Mouse (Mus musculus): Measurements from ENCODE around the gene Plcg2. TPM values are rescaled to one million over a fixed set of nuclear protein-coding genes. Genes with fewer than 3 reads are reported as not detected.
A peak's percentile ranks its signal among the peaks of the same experiment; 100 is the strongest.

The Plcg2 gene
- polyA plus RNA-seq, 1 experiment = 7.1 TPM

DNA sequence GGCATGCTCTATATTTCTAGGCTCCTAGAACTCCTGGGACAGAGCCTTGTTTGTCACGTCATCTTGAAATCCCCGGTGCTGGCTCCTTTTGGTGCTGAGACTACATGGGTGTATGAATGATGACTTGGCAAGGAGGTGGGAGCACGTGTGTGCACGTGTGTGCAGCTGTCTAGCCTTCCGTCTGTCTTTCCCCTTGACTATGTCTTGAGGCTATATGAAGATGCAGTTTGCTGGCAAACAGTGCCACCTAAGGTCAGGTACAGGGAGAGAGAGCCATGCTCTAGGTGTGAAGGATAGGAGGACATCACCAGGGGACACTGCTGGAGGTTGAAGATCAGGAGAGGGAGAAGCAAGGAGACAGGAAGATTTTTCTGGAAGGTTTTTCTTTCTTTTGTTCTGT is 49.9 kb downstream of the Plcg2 start:
- DNase-seq (ENCODE audit: low read depth) = no peak

DNA sequence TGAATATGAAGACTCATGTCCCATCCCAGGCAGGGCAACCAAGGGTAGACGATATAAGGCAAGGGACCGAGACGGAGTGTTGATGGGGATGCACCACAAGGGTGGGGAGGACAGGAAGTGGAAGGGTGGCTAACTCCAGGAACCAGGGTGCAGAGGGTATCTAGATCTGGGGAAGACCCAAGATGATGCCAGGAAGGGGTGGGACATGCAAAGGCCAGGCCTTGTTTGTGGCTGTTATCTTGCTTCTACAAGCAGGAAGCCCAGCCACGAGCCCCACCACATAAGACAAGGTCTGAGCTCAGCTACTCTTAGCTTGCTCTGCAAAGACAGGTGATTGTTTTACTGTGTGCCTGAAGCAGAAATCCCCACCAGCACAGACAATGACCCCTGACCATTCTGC is 50.4 kb downstream of the Plcg2 start:
- DNase-seq (ENCODE audit: low read depth) = no peak

- DNase-seq (ENCODE audit: low read depth) = no peak
These were observed 52.4 kb downstream of the Plcg2 start for GRCm38 (mm10) chr8:117550529-117550928.

DNA sequence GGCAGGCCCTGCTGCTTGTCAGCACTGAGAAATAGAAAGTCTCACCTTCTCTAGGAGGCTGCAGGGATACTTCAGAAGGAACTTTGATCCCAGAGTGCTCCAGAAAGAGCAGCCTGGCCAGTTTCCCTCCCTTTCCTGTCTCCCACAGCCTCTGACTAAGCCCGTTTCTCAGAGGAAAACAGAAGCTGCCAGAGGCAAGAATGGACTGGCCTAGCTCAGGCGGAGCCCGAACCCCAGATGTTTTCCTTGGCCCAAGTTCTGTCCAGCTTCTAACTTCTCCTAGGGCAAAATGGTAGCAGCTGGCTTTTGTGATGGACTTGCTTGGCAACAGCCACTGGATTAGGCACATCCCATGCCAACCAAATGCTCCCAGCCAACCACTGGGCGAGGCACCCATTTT is 62.9 kb downstream of the Plcg2 start:
- DNase-seq (ENCODE audit: low read depth) = peak; percentile 99

- DNase-seq (ENCODE audit: low read depth) = no peak
These were observed 63.8 kb downstream of the Plcg2 start for GRCm38 (mm10) chr8:117561735-117562361.

GRCm38 (mm10) chr8:117562445-117563014 is 64.4 kb downstream of the Plcg2 start:
- DNase-seq (ENCODE audit: low read depth) = no peak

DNA sequence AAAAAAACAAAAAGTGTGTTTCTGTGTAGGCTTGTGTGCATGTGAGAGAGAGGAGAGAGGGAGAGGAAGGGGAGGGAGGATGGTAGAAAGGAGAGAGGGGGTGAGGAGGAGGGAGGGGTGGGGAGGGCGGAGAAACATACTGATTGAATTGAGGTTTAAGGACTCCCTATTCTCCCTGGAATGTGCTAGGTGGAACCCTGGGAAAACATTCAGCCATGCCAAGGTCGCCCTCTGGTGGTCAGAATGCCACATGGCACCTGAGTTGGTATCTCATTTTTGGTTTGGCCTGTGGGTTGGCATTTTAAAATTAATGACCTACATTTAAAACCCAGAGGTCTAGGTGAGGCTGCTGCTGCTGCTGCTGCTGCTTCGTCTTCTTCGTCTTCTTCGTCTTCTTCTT is 71.3 kb downstream of the Plcg2 start:
- no peak for DNase-seq (ENCODE audit: low read depth)

DNA sequence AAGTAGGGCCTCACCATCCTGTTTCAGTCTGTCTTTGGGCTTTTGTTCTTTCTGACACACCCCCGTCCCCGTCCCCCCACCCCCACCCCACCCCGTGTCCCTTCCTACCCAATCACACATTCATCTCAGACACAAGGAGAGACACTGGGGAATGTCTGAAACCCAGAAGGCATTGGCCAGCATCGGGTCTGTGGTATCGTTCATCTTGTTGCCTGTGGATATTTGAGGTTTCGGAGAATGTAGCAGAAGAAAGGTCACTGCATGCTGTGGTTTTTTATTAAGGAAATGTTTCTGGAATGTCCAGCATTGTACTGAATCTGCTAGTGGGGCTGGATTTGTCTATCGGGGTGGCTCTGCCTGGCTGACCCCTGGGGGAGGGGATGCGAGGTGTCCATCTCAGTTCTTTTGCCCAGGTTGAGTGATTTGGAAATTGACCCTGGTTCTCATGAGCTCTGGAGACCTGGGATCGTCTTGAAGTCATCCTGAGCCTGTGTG is 78.2 kb downstream of the Plcg2 start:
- no peak for DNase-seq (ENCODE audit: low read depth)

DNA sequence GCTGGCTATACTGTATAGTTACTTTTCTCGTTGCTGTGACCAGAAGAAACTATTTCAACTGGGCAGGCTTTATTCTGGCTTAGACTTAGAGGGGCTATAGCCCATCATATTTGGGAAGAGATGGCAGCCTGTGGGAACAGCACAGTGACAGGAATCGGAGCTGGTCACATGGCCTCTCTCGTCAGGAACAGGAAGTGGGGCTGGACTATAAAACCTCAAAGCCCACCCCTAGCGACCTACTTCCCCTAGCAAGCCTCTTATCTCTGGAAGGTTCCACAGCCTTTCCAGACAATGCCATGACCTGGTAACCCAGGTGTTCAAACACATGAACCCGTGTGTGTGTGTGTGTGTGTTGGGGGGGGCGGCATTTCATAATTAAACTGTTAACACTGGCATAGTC is 79.0 kb downstream of the Plcg2 start:
- no peak for DNase-seq (ENCODE audit: low read depth)

DNA sequence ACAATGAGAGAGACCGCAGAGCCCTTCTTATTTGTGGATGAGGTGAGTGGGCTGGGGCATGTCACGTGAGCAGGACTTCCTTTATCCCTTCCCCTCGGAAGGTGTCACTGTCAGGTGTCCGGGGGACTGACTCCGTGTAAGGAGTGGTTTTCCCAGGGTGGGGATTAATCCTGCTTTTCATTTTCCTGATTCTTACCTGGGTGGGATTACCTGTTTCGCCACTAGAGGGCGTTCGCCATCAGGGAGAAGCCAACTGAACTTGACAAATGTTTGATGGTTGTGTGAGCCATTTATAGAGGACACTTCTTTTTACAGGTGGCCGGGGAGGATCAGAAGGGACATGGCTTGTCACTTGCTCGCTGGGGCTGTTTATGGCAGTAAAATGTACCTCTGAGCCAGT is 79.8 kb downstream of the Plcg2 start:
- no peak for DNase-seq (ENCODE audit: low read depth)

DNA sequence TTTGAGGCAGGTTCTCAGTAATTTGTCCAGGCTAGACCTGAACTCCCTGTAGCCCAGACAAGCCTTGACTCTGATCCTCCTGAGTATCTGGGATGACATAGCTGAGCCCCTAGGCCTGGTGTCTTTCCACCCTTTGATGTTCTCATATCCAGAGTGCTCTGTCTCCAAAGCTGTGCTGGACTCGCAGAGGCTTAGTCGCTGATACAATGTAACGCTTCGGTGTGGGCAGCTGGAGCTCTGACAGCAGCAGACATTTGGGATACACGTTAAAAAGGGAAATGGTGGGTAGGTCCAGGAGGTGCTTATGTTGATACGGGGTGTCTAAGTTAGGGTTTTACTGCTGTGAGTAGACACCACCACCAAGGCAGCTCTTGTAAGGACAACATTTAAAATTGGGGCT is 80.8 kb downstream of the Plcg2 start:
- no peak for DNase-seq (ENCODE audit: low read depth)

DNA sequence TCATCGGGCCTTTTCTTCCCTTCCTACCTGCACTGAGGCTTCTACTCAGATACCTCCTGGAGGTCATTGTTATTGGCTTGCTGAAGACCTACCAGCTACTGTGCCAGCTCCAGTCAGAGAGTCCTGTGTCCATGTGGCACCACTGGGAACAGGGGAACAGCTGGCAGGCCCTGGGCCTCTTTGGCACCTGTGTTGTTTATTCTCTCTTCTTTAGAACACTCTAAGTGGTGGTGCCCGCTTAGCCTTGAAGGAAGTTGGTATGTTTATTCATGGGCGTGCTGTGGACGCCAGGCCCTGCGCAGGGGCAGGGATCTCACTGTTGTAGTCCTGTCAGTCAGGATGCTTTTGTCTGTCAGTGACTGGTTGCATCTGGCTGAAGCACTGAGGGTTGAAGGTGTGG is 95.8 kb downstream of the Plcg2 start:
- no peak for DNase-seq (ENCODE audit: low read depth)

- no peak for DNase-seq (ENCODE audit: low read depth)
These were observed 96.9 kb downstream of the Plcg2 start for GRCm38 (mm10) chr8:117595001-117595400.

DNA sequence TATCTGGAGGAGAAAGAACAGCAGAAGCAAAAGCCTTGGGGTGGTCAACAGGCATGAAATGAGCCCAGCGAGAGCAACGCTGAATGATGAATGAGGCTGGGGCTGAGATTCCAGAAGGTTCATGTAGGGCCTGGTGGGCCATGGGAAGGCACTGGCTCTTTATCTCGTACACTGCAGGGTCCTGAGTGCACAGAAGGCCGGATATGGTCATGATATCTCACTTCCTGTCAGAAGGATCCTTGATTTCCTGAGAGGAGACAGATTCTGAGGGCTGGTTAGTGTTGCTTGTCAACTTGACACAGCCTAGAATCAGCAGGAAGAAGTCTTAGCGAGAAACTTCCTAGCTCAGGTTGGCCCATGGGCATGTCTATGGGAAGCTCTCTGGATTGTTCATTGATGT is 98.7 kb downstream of the Plcg2 start:
- DNase-seq (ENCODE audit: low read depth) = no peak

GRCm38 (mm10) chr8:117600839-117601238 is 102.7 kb downstream of the Plcg2 start:
- no peak for DNase-seq (ENCODE audit: low read depth)

- no peak for DNase-seq (ENCODE audit: low read depth)
These were observed 106.0 kb downstream of the Plcg2 start for GRCm38 (mm10) chr8:117604101-117604500.

GRCm38 (mm10) chr8:117604671-117605070 is 106.6 kb downstream of the Plcg2 start:
- no peak for DNase-seq (ENCODE audit: low read depth)

DNA sequence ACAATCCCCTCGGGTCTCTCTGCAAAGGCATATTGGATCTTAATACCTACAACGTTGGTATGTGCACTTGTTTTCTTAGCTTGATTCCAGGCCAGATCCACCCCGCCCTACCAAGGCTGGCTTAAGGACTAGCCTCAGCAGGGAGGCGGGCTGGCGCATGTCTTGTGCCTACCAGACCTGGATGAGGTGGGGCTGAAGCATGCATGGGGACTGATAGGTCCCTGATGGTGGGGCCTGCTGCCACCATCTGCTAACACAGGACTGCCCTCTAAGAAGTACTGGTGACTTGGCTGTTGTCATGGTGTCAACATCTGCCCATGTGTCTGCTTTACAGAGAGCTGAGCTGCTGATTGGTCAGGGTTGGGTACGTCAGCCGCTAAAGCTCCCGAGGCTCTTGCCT is 107.1 kb downstream of the Plcg2 start:
- DNase-seq (ENCODE audit: low read depth) = no peak

DNA sequence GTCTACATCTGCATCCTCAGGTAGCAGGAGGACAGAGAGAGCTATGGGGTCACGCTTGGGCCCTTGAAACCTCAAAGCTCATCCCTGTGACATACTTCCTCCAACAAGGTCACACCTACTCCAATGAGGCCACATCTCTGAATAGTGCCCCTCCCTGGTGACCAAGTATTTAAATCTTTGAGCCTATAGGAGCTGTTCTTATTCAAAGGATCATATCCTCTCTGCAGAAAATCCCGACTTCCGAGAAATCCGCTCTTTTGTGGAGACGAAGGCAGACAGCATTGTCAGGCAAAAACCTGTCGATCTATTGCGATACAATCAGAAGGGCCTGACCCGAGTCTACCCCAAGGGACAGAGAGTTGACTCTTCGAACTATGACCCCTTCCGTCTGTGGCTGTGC is 112.4 kb downstream of the Plcg2 start:
- no peak for DNase-seq (ENCODE audit: low read depth)

GRCm38 (mm10) chr8:117612861-117613260 is 114.8 kb downstream of the Plcg2 start:
- no peak for DNase-seq (ENCODE audit: low read depth)

- DNase-seq (ENCODE audit: low read depth) = no peak
These were observed 128.1 kb downstream of the Plcg2 start for GRCm38 (mm10) chr8:117626040-117626838.

DNA sequence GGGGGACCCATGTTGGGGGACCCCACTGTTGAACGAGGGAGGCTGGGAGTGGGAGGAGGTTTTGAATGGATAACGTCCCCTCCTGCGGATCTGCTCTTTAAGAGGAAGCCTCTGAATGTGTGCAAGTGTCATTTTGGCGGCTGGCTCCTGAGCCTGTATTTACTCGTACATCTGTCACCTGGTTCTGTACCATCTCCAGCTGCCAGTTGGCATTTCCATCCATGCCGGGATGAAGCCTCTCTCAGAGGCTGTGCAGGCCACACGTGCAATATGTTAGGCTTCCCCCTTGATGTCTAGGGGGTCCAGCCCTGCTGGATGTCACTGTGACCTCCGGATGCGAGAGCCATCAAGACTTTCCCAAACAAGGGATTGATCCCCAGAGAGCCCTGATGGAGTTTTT is 129.0 kb downstream of the Plcg2 start:
- DNase-seq (ENCODE audit: low read depth) = no peak

DNA sequence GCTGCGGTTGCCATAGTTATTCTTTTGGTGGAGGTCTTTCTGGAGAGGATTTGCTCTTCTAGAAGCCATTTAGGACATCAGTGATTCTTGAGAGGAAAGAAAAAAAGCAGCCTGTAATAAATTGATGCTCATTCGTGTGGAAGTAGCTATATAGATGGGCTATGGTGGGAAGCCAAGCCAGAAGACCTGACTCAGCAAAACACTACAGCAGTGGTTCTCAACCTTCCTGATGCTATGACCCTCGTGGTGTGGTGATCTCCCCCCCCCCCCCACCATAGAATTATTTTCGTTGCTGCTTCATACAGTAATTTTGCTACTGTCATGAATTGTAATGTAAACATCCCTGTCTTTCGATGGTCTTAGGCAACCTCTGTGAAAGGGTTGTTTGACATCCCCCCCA is 134.4 kb downstream of the Plcg2 start:
- no peak for DNase-seq (ENCODE audit: low read depth)
